Mouse (Mus musculus): ENCODE measurements around the gene Angptl8. TPM values are rescaled to one million over a fixed set of nuclear protein-coding genes. Genes with fewer than 3 reads are reported as not detected.
A peak's percentile ranks its signal among the peaks of the same experiment; 100 is the strongest.
"Not testable (repeated sequence)": the region's sequence is repeated elsewhere in the genome, so short reads cannot be mapped to it uniquely, and the experiment has no call there.

The Angptl8 gene
- polyA plus RNA-seq, 1 experiment: 54.2 TPM

GRCm38 (mm10) chr9:21849691-21850677 is 14.7 kb downstream of the Angptl8 start:
- Histone ChIP-seq H3K4me3 (ENCODE audit: insufficient read depth, low read depth, low read length) (peak overlapping the region; percentile 89), H3K27ac (replicated peaks; ENCODE audit: low read depth, low read length) (peak overlapping the region; percentile 85), H3K4me1 (ENCODE audit: control insufficient read depth, insufficient read depth, insufficient read length, low read length) (peaks cover 17% of the 10 kb centered on the region)

GRCm38 (mm10) chr9:21851084-21851483 is 15.8 kb downstream of the Angptl8 start:
- Histone ChIP-seq H3K4me1 (ENCODE audit: control insufficient read depth, insufficient read depth, insufficient read length, low read length) (peaks cover 11% of the 10 kb centered on the region), H3K27ac (replicated peaks; ENCODE audit: low read depth, low read length) (peak overlapping the region; percentile 85), H3K4me3 (ENCODE audit: insufficient read depth, low read depth, low read length) (peak overlapping the region; percentile 89)

- Histone ChIP-seq H3K27ac (replicated peaks; ENCODE audit: low read depth, low read length) (peak within 1 kb of the TSS; percentile 85), H3K4me3 (ENCODE audit: insufficient read depth, low read depth, low read length) (peak within 1 kb of the TSS; percentile 89), H3K4me1 (ENCODE audit: control insufficient read depth, insufficient read depth, insufficient read length, low read length) (peaks cover 11% of the 10 kb centered on the region)
Observed at GRCm38 (mm10) chr9:21852128-21853091, 17.1 kb downstream of the Angptl8 start, which contains the start of gene Dock6. Gene Dock6, minus strand, starts transcription at chr9:21852635.

- Histone ChIP-seq H3K4me1 (ENCODE audit: control insufficient read depth, insufficient read depth, insufficient read length, low read length) (peaks cover 8% of the 10 kb centered on the region), H3K27ac (replicated peaks; ENCODE audit: low read depth, low read length) (no peak overlapping the region), H3K4me3 (ENCODE audit: insufficient read depth, low read depth, low read length) (no peak overlapping the region)
Observed at GRCm38 (mm10) chr9:21853961-21854360, 18.7 kb downstream of the Angptl8 start.

GRCm38 (mm10) chr9:21854894-21855293 is 19.6 kb downstream of the Angptl8 start:
- Histone ChIP-seq H3K4me1 (ENCODE audit: control insufficient read depth, insufficient read depth, insufficient read length, low read length) (peaks cover 3% of the 10 kb centered on the region), H3K27ac (replicated peaks; ENCODE audit: low read depth, low read length) (no peak overlapping the region), H3K4me3 (ENCODE audit: insufficient read depth, low read depth, low read length) (no peak overlapping the region)

- H3K27ac ChIP-seq (replicated peaks; ENCODE audit: low read depth, low read length): peak overlapping the region; percentile 75
- H3K4me1 ChIP-seq (ENCODE audit: control insufficient read depth, insufficient read depth, insufficient read length, low read length): no peaks in the 10 kb centered on the region; the same call in 1 of the 2 replicates
- H3K4me3 ChIP-seq (ENCODE audit: insufficient read depth, low read depth, low read length): no peak overlapping the region
Observed at GRCm38 (mm10) chr9:21857501-21857900, 22.2 kb downstream of the Angptl8 start.

GRCm38 (mm10) chr9:21858084-21858483 is 22.8 kb downstream of the Angptl8 start:
- H3K4me3 ChIP-seq (ENCODE audit: insufficient read depth, low read depth, low read length): no peak overlapping the region
- no peaks in the 10 kb centered on the region for H3K4me1 ChIP-seq (ENCODE audit: control insufficient read depth, insufficient read depth, insufficient read length, low read length)
- peak overlapping the region; percentile 75 for H3K27ac ChIP-seq (replicated peaks; ENCODE audit: low read depth, low read length)

GRCm38 (mm10) chr9:21859606-21860005 is 24.3 kb downstream of the Angptl8 start:
- no peak overlapping the region for H3K27ac ChIP-seq (replicated peaks; ENCODE audit: low read depth, low read length)
- H3K4me1 ChIP-seq (ENCODE audit: control insufficient read depth, insufficient read depth, insufficient read length, low read length): no peaks in the 10 kb centered on the region
- no peak overlapping the region for H3K4me3 ChIP-seq (ENCODE audit: insufficient read depth, low read depth, low read length)

- not testable (repeated sequence) for H3K4me1 ChIP-seq (ENCODE audit: control insufficient read depth, insufficient read depth, insufficient read length, low read length); H3K27ac ChIP-seq (replicated peaks; ENCODE audit: low read depth, low read length); H3K4me3 ChIP-seq (ENCODE audit: insufficient read depth, low read depth, low read length)
Observed at GRCm38 (mm10) chr9:21860349-21860748, 25.0 kb downstream of the Angptl8 start.

- Histone ChIP-seq H3K4me1 (ENCODE audit: control insufficient read depth, insufficient read depth, insufficient read length, low read length) (peaks cover 7% of the 10 kb centered on the region), H3K27ac (replicated peaks; ENCODE audit: low read depth, low read length) (no peak overlapping the region), H3K4me3 (ENCODE audit: insufficient read depth, low read depth, low read length) (no peak overlapping the region)
Observed at GRCm38 (mm10) chr9:21862181-21862580, 26.9 kb downstream of the Angptl8 start.

GRCm38 (mm10) chr9:21865673-21866398 is 30.5 kb downstream of the Angptl8 start:
- peaks cover 7% of the 10 kb centered on the region for H3K4me1 ChIP-seq (ENCODE audit: control insufficient read depth, insufficient read depth, insufficient read length, low read length)
- H3K4me3 ChIP-seq (ENCODE audit: insufficient read depth, low read depth, low read length): no peak overlapping the region
- no peak overlapping the region for H3K27ac ChIP-seq (replicated peaks; ENCODE audit: low read depth, low read length)

- Histone ChIP-seq H3K4me3 (ENCODE audit: insufficient read depth, low read depth, low read length) (no peak overlapping the region), H3K4me1 (ENCODE audit: control insufficient read depth, insufficient read depth, insufficient read length, low read length) (peaks cover 7% of the 10 kb centered on the region), H3K27ac (replicated peaks; ENCODE audit: low read depth, low read length) (peak overlapping the region; percentile 76)
Observed at GRCm38 (mm10) chr9:21866641-21867040, 31.3 kb downstream of the Angptl8 start.

- Histone ChIP-seq H3K27ac (replicated peaks; ENCODE audit: low read depth, low read length) (no peak overlapping the region), H3K4me3 (ENCODE audit: insufficient read depth, low read depth, low read length) (no peak overlapping the region), H3K4me1 (ENCODE audit: control insufficient read depth, insufficient read depth, insufficient read length, low read length) (peaks cover 7% of the 10 kb centered on the region)
Observed at GRCm38 (mm10) chr9:21867726-21868125, 32.4 kb downstream of the Angptl8 start.

- H3K4me1 ChIP-seq (ENCODE audit: control insufficient read depth, insufficient read depth, insufficient read length, low read length); H3K4me3 ChIP-seq (ENCODE audit: insufficient read depth, low read depth, low read length); H3K27ac ChIP-seq (replicated peaks; ENCODE audit: low read depth, low read length): not testable (repeated sequence)
Observed at GRCm38 (mm10) chr9:21869290-21869689, 34.0 kb downstream of the Angptl8 start.
